Mouse (Mus musculus) brown adipose tissue, adult 24 weeks (tissue): ENCODE measurements around the gene Sik1. TPM values are rescaled to one million over a fixed set of nuclear protein-coding genes. Genes with fewer than 3 reads are reported as not detected.

Source experiments
- H3K27ac ChIP-seq: fragments of 200-500 bp; replicated peaks from 2 replicates; pipeline ENCODE4 v1.5.1; 2012; ENCODE audit warnings: low read depth, mild to moderate bottlenecking, low read length
- H3K4me1 ChIP-seq: fragments of 200-500 bp; 2 replicates; pipeline ENCODE4 v1.6.1; 2012; ENCODE audit warnings: low read length, mixed read lengths; ENCODE audit not compliant: control insufficient read depth, insufficient read depth, insufficient read length
- H3K4me3 ChIP-seq: fragments of 200-500 bp; 2 replicates; pipeline ENCODE4 v1.5.1; 2012; ENCODE audit warnings: low read depth, mild to moderate bottlenecking, low read length, moderate library complexity; ENCODE audit not compliant: insufficient read depth
- polyA plus RNA-seq: library from polyadenylated mRNA; stranded (reverse); fragments of >200 nt; gene quantifications from 2 replicates; pipeline ENCODE4 v1.2.4, GENCODE M21; 2012; ENCODE audit not compliant: missing spikeins, insufficient read depth, insufficient read length

Gene Sik1
- polyA plus RNA-seq, 1 experiment: 39.2 TPM

- peaks cover 2% of the 10 kb centered on the region; the same call in 1 of the 2 replicates for H3K4me1 ChIP-seq
- no peak overlapping the region for H3K27ac ChIP-seq
- H3K4me3 ChIP-seq: no peak overlapping the region
Observed at GRCm38 (mm10) chr17:31800852-31801363, 54.7 kb downstream of the Sik1 start.

DNA sequence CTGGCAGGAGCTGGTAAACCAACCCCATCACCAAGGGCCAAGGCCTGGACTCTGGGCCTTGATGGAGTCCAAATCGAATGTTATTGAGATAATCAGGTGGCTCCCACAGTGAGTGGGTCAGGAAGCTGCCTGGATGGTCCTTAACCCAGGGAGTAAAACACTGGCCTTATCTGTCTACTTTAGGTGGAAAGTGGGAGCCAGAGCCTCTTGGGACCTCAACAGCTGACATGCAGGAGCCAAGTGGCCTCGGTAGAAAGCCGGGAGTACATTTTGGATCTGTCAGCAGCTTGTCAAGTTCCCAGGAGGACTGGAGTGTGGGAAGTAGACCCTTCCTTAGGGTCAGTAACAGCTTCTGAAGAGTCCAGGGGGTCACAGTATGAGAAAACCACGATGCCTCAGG, 59.7 kb downstream of the Sik1 start:
- no peak overlapping the region for H3K27ac ChIP-seq
- H3K4me3 ChIP-seq: no peak overlapping the region
- H3K4me1 ChIP-seq: peaks cover 25% of the 10 kb centered on the region

Other genes starting within 250 kb of the Sik1 start
- gene Cbs, start 218.6 kb downstream of the Sik1 start, polyA plus RNA-seq: 1.1 TPM in 1 of 2 replicates, not detected in the other
- gene U2af1, start 196.9 kb downstream of the Sik1 start, polyA plus RNA-seq: 49.0 and 55.5 TPM in 2 replicates
- gene Cryaa, start 178.0 kb downstream of the Sik1 start, polyA plus RNA-seq: not detected in 2 replicates
- gene Rrp1b, start 180.3 kb upstream of the Sik1 start, polyA plus RNA-seq: 3.2 and 5.9 TPM in 2 replicates
- gene Hsf2bp, start 180.5 kb upstream of the Sik1 start, polyA plus RNA-seq: not detected in 2 replicates